Mouse (Mus musculus): ENCODE data around the gene Tubgcp2.

Tubgcp2 gene

DNA sequence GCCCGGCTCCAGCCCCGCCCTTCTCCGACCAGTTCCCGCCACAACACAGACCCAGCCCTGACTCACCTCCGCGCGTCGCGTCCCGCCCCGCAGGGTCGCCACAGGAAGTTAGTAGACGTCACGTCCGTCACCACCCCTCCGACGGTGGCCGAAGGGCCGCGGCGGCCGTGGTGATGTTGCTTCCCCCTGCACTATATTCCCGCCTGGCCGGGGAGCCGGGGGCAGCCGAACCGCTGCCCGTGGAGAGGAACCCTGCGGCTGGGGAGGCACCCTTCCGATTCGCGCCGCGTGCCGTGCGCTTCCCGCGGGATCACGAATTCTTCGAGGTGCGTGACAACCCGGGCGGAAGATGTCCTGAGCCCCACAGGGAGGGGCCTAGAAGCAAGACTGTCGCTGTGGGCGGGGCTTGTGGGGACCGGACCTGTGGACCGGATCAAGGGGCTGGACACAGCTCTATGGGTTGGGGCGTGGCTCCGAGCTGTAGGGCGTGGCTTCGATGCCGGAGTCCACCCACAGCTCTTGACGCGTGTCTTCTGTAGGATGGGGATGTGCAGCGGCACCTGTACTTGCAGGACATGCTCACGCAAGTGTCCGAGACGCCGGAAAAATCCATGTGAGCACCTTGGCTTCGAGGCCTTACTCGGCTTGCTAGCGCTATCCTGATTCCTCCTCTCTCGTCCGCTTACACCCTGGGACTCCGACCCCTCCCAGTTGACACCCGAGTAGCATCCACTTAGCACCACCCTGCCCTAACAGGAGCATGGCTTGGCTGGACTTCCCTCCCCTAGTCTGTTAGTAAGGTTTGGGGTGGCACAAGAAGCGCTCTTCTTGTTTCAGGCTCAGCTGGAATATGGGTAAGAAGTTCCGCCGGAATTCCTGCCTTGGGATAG lies at the start of gene Tubgcp2, which contains the start of gene Zfp511:
Gene Tubgcp2, minus strand, starts transcription at position 389 of the 890 bp plus-strand sequence.
Gene Zfp511, plus strand, starts transcription at position 111 of the 890 bp plus-strand sequence.
- DNase-seq (ENCODE audit: low read depth, low spot score) = peak; percentile 99

DNA sequence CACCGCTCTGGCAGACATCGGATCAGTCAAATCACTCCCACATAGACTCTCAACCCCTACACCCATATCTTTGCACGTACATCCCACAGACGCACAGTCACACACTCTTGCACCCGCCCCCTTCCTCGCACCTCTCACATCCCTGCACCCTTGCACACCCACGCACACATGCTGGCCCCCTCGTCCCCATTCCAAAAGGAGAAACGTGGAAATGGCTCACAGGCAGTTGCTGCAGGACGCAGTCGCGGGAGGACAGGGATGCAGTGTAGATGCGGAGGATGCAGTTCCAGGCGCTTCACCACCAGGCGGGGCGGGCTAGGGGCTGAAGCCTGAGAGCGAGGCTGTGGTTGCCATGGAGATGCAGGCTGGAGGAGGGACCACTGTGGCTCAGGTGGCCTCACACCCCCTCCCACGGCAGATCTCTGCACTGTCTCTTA lies 45.8 kb upstream of the Tubgcp2 start, which contains the start of gene Caly:
Gene Caly, minus strand, starts transcription at position 307 of the 437 bp plus-strand sequence.
- DNase-seq (ENCODE audit: low read depth, low spot score) = peak; percentile 91

DNA sequence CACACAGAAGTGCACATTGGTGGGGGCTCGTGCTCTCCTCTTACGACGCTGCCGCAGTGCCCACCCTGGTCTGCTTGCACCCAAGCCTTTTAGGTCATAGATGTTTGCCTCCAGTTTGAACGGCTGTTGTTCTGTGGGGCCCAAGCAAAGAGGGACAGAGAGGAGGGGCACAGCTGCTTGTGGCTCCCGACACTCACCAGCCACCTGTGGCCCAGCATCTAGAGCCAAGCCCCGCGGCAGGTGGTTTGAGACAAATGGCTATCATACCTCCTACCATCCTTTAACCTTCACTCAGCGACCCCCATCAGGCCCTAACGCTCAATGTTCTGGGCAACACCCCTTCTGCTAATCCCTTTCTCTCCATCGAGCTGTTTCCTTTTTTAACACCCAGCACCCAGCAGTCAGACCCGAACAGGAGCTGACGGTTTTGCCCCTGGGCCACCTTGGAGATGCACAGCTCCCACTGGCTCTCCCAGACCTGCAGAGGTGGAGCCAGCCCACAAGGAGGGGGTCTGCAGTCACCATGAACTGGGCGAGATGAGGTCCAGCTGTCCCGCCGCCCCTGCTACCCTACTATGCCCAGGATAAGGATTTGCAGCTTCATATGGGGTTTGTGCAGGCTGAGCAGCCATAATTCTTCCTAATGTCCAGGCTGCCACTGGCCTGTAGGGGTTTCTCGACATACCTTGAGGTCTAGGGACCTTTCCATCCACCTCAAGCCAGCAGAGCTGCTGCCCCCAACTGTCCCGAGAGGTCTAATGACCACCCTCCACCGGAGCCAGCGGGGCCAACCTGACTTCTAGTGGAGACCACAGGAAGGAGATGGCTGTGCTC lies 45.2 kb upstream of the Tubgcp2 start:
- DNase-seq (ENCODE audit: low read depth, low spot score) = no peak

DNA sequence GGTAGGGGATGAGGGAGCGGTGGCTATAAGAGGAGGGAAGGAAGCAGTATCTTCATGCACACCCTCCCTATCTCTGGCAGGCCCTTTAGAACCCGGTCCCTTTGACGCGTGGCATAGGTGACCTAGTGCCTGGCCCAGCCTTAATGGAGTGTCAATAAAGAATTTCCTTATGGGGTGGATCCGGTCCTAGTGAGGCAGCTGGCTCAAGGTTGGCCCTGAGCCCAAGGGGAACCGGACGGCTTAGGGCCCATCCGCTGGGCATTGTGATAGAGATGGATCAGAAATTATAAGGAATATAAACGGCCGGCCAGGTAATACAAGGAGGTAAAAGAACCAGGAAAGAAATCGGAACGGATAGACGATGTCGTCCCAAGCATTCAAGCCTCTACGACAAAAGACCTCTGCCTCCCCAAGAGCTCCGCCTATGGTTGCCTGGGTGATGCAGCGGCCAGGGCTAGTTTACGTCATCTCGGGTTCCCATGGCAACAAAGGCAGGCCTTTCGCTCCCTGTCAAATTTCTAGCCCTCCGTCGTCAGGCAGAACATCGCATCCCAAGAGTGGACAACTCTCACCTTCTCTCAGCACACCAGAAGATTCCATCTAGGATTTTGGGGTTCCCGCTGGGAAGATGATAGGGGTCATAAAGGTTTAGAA lies 44.2 kb upstream of the Tubgcp2 start:
- DNase-seq (ENCODE audit: low read depth, low spot score) = peak; percentile 92

DNA sequence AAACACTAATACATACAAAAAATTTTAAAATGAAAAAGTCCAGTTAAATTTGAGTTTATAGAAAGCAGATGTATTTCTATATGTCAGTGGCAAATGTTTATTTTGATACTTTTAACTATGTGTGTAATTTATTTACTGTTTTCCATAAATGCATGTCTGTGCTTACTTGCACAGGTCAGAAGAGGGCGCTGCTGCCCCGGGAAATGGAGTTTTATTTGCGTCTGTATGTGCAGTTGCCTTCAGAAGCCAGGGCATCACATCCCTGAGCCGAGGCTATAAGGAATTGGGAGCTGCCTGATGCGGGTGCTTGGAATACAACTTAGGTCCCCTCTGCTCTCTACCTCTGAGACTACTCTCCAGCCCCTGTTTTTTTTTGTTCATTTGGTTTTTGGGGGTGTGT lies 42.2 kb upstream of the Tubgcp2 start:
- peak; percentile 82 for DNase-seq (ENCODE audit: low read depth, low spot score)

DNA sequence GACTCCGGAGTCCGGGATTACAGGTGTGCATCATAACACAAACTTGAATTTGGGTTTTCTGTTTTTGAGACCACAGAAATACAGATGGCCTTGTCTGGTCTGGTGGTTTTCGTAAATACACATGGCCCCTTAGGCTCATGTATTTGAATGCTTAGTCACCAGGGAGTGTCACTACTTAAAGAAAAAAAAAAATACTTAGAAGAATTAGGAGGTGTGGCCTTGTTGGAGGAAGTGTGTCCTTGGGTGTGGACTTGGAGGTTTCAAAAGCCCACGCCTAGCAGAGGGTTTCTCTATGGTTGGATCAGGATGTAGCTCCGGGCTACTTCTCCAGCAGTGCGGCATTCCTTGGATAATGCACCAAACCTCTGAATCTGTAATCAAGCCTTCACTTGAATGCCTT lies 41.2 kb upstream of the Tubgcp2 start:
- DNase-seq (ENCODE audit: low read depth, low spot score) = peak; percentile 65

DNA sequence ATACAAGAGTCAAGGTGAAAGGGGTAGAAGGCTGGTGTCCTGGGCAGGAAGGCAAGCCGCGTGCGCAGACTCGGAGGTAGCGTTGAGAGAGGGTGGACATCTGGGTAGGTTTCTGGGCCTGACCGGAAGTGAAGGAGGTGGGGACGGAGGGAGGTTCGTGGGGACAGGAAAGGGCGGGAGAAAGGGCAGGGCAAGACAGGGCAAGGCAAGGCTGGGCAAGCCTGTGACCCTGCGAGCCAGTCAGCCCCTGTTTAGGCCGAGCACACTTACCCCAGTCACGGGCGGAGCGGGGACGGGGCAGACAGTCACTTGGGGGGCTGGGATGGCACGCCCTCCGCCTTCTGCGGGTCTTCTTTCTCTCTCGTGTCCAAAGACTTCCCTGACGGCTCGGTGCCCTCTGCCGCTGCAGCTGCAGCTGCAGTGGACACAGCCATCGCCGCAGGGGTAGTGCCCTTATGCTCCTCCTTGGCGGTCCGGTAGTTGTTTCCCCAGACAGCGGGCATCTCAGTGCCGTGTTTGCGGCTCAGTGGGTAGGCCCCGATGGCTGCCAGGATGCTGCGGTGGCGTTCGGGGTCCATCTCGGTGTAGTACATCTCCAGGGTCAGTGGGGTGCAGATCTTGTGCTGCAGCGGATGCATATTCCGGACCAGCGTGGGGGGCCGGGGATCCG lies 33.7 kb upstream of the Tubgcp2 start:
- no peak for DNase-seq (ENCODE audit: low read depth, low spot score)

DNA sequence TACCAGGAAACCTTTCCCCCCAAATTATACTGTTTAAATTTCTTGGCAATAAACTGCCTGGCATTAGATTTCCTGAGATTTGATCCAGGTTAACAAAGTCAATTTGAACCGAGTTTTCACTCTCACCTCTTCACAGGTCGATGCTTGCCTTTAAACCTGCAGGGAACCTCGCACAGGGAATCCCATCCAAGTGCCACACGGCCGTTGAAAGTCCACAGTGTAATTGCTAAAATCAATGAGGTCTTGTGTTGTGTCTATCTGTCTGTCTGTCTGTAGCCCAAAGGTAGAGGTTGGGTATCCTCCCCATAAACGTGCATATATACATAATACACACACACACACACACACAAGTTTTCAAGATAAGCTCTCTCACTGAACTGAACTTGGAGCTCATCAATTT lies 30.9 kb upstream of the Tubgcp2 start:
- DNase-seq (ENCODE audit: low read depth, low spot score) = no peak

DNA sequence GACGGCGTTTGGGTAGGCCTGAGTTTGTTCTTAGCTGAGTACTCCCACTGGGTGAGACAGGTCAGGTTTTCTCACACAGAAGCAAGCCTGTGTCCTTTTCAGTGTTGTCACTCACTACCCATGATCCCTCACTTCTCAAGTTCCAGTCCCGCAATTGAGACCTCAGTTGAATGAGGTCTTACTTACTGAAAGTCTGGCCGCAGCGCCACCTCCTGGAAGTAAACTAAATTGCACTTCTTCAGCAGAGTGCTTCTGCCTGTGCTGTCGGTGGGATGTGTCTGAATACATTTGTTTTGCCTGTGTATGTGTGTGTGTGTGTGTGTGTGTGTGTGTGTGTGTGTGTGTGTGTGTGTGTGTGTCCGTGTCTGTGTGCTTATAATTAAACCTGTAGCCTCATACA lies 26.6 kb upstream of the Tubgcp2 start:
- peak; percentile 88 for DNase-seq (ENCODE audit: low read depth, low spot score)

DNA sequence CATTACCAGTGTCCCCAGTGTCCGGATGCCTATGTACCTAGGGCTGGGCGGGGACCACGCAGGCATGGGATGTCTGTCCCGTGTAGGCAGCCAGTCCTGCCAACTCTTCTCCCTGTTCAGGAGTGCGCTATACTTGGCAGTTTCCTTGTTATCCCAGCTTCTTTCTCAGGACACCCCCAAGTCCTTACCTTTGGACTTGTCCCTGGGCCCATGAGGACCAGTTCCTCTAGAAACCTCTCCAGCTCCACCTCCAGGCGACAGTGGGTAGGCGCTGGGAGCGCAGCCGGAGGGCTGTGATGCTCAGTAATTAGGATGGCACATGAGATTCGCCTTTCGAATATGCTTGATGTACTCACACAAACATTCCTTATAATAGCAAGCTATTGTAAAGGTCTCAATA lies 25.8 kb upstream of the Tubgcp2 start:
- peak; percentile 49 for DNase-seq (ENCODE audit: low read depth, low spot score)

DNA sequence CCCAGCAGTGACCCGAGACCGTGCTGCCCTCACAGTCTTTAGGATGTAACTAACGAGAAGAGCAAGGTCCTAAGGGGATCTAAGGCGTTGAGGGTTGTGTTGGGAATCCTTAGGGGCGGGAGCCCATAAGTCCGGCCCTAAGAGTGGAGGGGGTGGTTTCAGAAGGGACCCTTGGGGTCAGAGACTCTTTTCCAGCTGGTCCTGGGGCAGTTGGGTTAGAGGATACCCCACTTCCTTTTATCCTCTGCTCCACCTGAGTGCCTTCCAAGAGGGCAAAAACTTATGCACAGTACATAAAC lies 25.3 kb upstream of the Tubgcp2 start:
- no peak for DNase-seq (ENCODE audit: low read depth, low spot score)

DNA sequence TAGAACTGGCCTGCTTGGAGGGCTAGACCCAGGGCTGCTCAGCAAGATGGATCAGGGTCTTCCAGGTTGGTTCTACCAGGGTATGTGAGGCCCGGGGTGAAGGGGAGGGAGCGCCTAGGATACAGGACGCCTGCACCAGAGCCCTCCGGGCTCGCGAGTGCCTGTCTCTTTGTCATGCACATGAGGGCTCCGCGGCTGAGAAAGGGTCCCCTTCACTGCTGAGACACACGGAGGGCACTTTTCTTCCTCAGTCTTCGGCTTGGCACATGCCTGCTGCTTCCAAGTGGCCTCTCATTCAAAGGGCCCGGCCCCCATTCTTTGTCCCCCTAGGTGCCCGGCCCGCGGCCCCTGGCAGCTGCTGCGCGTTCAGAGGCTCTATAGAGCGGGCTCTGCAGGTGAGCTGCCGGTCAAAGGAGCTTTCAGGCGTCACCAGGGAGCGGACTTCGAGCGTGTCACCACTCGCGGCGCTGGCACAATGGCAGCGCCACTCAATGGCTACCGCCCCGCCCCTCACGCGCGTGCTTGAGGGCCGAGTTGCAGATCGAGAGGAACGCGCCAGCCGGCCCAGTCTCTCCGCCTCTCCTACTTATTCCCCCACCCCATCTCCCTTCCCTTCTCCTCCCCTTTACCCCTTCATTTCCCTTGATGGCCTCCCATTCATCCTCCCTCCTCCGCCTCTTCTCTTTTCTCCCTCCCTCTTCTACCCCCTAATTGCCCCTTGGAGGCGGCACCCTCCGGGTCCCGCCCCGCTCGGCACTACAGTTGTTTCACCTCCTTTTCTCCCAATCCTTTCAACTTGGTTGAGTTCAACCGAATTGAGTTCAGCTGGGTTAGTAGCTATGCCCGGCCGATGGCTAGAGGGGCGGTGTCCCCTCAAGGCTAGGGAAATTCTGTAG lies 24.7 kb upstream of the Tubgcp2 start:
- peak; percentile 63 for DNase-seq (ENCODE audit: low read depth, low spot score)

DNA sequence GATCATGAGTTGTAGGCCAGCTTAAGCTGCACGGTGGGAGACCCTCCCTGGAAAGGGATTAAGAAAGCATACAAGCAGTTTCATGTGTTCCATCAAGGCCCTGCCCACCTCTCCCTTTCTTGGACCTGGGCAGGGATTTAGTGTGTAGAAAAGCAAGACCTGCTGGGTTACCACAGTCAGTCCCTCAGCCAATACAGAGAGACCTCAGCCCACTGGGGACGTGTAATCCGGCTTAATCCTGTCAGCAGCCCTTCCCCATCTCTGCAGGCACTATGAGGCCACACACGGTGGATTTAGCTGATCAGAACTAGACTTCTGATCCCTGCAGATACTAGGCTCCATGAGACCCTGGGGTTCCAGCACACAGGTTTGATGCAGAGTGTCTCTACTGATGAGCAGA lies 23.1 kb upstream of the Tubgcp2 start:
- no peak for DNase-seq (ENCODE audit: low read depth, low spot score)

DNA sequence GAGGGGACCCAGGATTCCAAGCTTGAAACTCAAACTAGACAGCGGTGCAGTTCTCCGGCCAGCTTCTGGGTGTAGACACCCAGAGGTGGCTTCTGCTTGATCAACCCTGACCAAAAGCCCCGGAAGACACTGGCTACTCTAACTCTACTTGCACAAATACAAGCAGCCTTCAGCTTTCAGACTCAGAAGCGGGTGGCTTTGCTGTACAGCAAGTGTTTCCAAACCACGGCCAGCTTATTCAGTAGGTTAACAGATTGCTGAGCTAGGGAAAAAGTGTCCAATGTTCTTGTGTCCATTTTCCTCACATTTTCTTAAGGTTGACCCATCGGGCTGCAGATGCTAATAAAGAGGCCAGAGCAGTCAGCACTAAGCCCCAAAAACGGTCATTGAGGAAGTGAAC lies 22.1 kb upstream of the Tubgcp2 start:
- DNase-seq (ENCODE audit: low read depth, low spot score) = no peak

DNA sequence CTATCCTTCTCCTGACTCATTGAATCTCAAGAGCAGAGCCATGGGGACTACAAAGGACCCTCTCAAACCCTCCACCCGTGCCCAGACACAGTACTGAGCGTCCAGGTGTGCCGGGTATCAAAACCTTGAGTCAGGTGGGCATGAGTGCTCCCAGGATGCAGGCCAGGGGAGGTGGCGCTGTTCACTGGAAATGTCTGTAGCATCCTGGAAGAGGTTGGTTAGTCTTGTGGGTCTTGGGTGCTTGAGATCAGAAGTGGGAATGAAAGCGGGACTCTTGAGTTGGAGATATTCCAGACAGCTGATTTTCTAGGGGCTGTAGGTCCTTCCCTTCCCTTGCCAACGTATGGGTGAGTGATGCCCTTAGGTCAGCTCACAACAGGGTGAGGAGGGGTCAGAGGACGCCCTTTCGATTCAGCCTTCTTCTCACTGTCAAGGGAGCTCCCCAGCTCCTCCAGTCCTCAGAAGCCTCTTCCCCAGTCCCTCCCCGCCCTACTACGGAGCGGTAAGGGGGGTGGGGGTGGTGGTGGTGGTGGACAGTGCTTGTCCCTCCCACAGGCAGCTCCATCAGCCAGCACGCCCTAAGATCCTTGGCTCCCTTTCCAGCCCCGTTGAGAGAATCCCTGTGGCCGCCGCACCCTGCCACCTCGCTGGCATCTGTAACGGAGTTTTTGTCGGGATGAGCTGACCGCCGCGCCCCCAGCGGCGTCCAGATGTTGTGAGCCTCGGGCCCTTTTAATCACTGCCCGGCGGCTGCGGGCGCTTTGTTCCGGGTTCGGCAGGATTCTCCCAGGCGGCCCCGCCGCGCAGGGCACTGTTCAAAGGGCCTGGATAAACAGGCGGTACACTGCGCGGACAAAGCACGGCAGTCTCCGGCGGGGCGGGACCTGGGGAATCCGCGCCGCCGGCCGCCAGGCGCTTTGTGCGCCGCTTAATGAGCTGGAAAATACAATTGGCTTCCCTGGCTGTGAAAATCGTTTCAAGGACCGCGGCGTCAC lies 21.2 kb upstream of the Tubgcp2 start:
- peak; percentile 64 for DNase-seq (ENCODE audit: low read depth, low spot score)

DNA sequence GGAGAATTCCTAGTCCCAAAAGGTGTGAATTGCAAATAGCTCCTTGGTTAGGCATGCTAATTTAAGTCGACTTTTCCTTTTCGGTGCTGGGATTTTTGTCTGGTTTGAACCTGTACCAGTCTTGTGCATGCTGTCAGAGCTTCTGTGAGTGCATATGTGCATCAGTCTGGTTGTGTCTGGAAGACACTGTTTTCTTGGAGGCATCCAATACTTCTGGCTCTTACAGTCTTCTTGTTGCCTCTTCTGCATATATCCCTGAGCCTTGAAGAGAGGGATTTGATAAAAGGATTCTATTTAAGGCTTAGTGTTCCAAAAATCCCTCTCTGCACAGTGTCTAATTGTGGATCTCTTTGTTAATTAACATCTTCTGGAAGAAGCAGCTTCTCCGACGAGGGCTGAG lies 17.7 kb upstream of the Tubgcp2 start:
- no peak for DNase-seq (ENCODE audit: low read depth, low spot score)

DNA sequence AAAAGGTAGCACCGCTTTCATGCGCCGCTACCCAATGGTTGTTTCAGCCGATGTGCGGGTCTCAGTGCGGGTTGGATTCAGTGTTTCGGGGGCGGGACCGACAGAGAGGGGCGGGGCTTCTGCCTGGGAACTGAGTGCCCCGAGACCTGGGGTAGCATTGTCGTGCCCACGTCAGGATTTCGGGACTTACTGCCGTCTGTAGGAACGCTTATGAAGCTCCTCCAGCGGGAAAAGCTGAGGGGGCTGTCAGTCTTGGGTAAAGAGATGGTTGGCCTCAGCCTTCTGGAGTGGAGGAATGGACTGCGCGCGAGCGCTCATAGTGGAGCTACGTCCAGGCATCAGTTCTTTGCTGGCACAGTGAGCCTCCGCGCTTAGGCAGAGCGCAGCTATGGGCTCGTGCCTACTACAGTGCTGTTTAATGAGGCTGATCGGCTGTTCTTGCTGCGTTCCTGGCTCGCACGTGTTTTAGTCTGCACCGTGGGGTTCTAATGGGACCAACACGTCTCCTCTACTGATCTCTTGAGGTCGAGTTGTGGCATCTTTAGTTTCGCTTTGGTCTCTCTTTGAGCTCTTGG lies 12.7 kb upstream of the Tubgcp2 start:
- peak; percentile 84 for DNase-seq (ENCODE audit: low read depth, low spot score)

DNA sequence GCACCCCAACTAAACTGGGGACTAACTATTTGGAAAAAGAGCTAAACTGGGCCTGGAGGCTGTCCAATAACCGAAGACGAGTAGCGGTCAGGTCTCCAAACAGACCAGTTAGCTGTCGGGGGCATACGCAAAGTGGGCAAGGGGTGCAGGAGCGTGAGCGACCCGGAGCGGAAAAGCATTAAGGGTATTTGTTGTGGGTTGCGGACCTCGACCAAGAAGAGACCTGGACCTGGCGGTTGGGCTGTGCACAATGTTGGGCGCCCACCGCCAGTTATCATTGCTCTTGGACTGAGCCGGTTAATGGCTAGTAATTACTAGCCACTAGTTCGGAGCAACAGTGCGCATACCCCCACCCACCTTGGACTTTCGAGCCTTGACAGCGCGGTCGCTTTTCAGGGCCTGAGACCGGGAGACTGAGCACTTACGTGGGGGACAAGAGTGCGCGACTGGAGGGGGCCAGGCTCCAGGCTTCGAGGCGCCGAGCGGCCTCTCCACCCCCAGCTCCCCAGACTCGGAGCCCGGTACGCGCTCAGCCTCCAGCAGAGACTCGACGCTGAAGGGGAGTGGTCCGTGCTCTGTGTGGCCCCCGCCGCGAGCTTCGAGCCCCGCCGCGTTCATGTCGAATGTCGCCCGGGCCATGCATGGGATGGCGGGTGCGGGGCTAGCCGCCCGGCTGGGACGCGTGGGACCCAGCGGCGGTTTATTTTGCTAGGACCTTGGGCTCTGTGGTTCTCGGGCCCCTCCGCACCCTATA lies 12.1 kb upstream of the Tubgcp2 start, which contains the start of gene Msx3:
Gene Msx3, minus strand, starts transcription at position 729 of the 754 bp plus-strand sequence.
- no peak for DNase-seq (ENCODE audit: low read depth, low spot score)

Data from R1 (cell line).